11 mouse cellular contexts compared by ENCODE assay signal in the genomic region with DNA sequence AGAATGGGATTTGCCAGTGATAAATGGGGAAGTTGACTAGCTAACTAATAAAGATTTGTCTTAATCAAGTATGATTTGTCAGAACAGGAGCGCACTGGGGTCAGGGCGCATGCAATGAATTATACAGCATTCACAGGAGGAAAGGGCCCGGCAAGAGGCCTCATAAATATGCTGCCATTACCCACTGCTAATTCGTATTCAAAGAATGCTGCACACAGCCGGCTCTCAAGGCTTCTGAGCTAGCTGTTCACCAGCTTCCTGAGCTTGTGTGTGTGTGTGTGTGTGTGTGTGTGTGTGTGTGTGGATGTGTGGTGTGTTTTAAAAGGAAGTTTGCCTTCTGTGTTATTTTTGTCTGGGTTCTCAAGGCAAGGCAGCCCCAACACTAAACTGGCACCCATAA.
DNase-seq lines count a peak whose midpoint lies in the region; ATAC-seq and TF ChIP-seq lines count a peak whose summit lies in the region.
"Had no signal": no experiment of that assay in that cellular context is flagged by ENCODE, and none has a peak within 500 bp of the region (broad histone marks: within the 10 kb centered on the region; RNA-seq: fewer than 3 reads in every experiment).

No protein-coding gene starts in this region.

- TF ChIP-seq CTCF in hindbrain, postnatal 0 days (IDR thresholded peaks at IDR 0.05; ENCODE audit: low read depth) = no peak

- H3K36me3 ChIP-seq in hindbrain, postnatal 0 days (ENCODE audit: insufficient read depth, low read length) = no peaks in the 10 kb centered on the region
- H3K36me3 ChIP-seq in midbrain, embryonic 12.5 days = no peaks in the 10 kb centered on the region
- H3K36me3 ChIP-seq: embryonic facial prominence, embryonic 15.5 days had no signal

- DNase-seq in 416B (ENCODE audit: low read depth) = peak; percentile 33
- peak; percentile 68 for DNase-seq in embryo, embryonic 11 days
- peak; percentile 53 for DNase-seq in hindbrain, postnatal 0 days (ENCODE audit: low spot score)
- no peak for DNase-seq in heart, postnatal 4 days
- no peak for DNase-seq in frontal cortex, postnatal 25 days (ENCODE audit: low spot score in 2 of 2)
- DNase-seq in thymus, postnatal 36 days = no peak
- DNase-seq: gastrocnemius, postnatal 25 days; heart, postnatal 10 days had no signal

- H3K9ac ChIP-seq in hindbrain, postnatal 0 days (replicated peaks; ENCODE audit: low read length) = no peak overlapping the region
- no peak overlapping the region for H3K9ac ChIP-seq in midbrain, embryonic 12.5 days (replicated peaks)
- H3K9ac ChIP-seq: embryonic facial prominence, embryonic 15.5 days; lung, embryonic 14.5 days had no signal

- 0 out of 2 replicates have a peak, but pooled peaks cover 3% of the 10 kb centered on the region for H3K4me1 ChIP-seq in hindbrain, postnatal 0 days (ENCODE audit: insufficient read depth, low read length)
- H3K4me1 ChIP-seq in midbrain, embryonic 12.5 days = peaks cover 13% of the 10 kb centered on the region
- H3K4me1 ChIP-seq: embryonic facial prominence, embryonic 15.5 days had no signal

- H3K27me3 ChIP-seq in hindbrain, postnatal 0 days (ENCODE audit: insufficient read depth, low read length) = no peaks in the 10 kb centered on the region
- H3K27me3 ChIP-seq in midbrain, embryonic 12.5 days = no peaks in the 10 kb centered on the region
- H3K27me3 ChIP-seq: embryonic facial prominence, embryonic 15.5 days had no signal

- ATAC-seq in hindbrain, postnatal 0 days = no peak
- ATAC-seq in midbrain, embryonic 12.5 days (ENCODE audit: low FRiP score, low read depth) = peak; percentile 84

- no peak overlapping the region for H3K4me2 ChIP-seq in hindbrain, postnatal 0 days (ENCODE audit: low read depth, low read length)
- H3K4me2 ChIP-seq in midbrain, embryonic 12.5 days (replicated peaks) = no peak overlapping the region
- H3K4me2 ChIP-seq: embryonic facial prominence, embryonic 15.5 days; lung, embryonic 14.5 days had no signal

- 18% methylated on average over 5 of the region's 5 CpGs for WGBS in hindbrain, postnatal 0 days
- 24% methylated on average over 5 of the region's 5 CpGs for WGBS in midbrain, embryonic 12.5 days

- H3K9me3 ChIP-seq in hindbrain, postnatal 0 days (ENCODE audit: low read length) = no peaks in the 10 kb centered on the region
- no peaks in the 10 kb centered on the region for H3K9me3 ChIP-seq in midbrain, embryonic 12.5 days
- H3K9me3 ChIP-seq: embryonic facial prominence, embryonic 15.5 days had no signal

- H3K4me3 ChIP-seq in hindbrain, postnatal 0 days (ENCODE audit: low read length) = no peak overlapping the region
- H3K4me3 ChIP-seq in midbrain, embryonic 12.5 days = no peak overlapping the region
- H3K4me3 ChIP-seq: embryonic facial prominence, embryonic 15.5 days had no signal

- H3K27ac ChIP-seq in hindbrain, postnatal 0 days = peak overlapping the region; percentile 48; the same call in 1 of the 2 replicates
- peak overlapping the region; percentile 58 for H3K27ac ChIP-seq in midbrain, embryonic 12.5 days (replicated peaks)
- H3K27ac ChIP-seq: embryonic facial prominence, embryonic 15.5 days had no signal

Comparison
In these comparisons a context has a peak if more than half of its experiments do, and no peak if none do; other contexts are left out.
1. DNase-seq: peak in 416B (single experiment), embryo, embryonic 11 days (single experiment) and hindbrain, postnatal 0 days (single experiment); none in heart, postnatal 4 days (single experiment), frontal cortex, postnatal 25 days (0 of 2) and thymus, postnatal 36 days (0 of 2).